Mouse (Mus musculus) E14TG2a.4 (cell line): ENCODE measurements around the gene Rabep1.
A peak's percentile ranks its signal among the peaks of the same experiment; 100 is the strongest.

Source experiments
- H3K27me3 ChIP-seq: 2 replicates; pipeline ENCODE4 v1.6.1; 2014; ENCODE audit warnings: low read length, control low read depth; ENCODE audit not compliant: insufficient read depth
- H3K36me3 ChIP-seq: 2 replicates; pipeline ENCODE4 v1.6.1; 2014; ENCODE audit warnings: low read length, control low read depth; ENCODE audit not compliant: insufficient read depth
- H3K4me1 ChIP-seq: replicated peaks from 2 replicates; pipeline ENCODE4 v1.6.1; 2014; ENCODE audit warnings: low read depth, low read length, control low read depth
- H3K4me3 ChIP-seq: replicated peaks from 2 replicates; pipeline ENCODE4 v1.5.1; 2014; ENCODE audit warnings: mild to moderate bottlenecking, low read length
- H3K9me3 ChIP-seq: 2 replicates; pipeline ENCODE4 v1.6.1; 2014; ENCODE audit warnings: low read length, control low read depth
- CTCF ChIP-seq: conservative IDR thresholded peaks from 2 replicates; pipeline ENCODE4 v1.5.1; 2014; ENCODE audit warnings: low read length
- NANOG ChIP-seq: IDR thresholded peaks from 2 replicates; pipeline ENCODE4 v1.6.1; 2014; ENCODE audit warnings: borderline replicate concordance, low read length, mixed read lengths
- POU5F1 ChIP-seq: IDR thresholded peaks from 2 replicates; pipeline ENCODE4 v1.6.1; 2014; ENCODE audit warnings: low read length, borderline replicate concordance

Gene Rabep1

GRCm38 (mm10) chr11:70808101-70808500 is 36.5 kb upstream of the Rabep1 start:
- Histone ChIP-seq H3K4me3 (no peak overlapping the region), H3K9me3 (no peaks in the 10 kb centered on the region)
- no peak for TF ChIP-seq CTCF
- TF ChIP-seq NANOG, result no peak
- TF ChIP-seq POU5F1, result no peak

GRCm38 (mm10) chr11:70809011-70809410 is 35.6 kb upstream of the Rabep1 start:
- H3K4me1 ChIP-seq, result 0 out of 2 replicates have a peak, but pooled peaks cover 7% of the 10 kb centered on the region

More at GRCm38 (mm10) chr11:70808101-70808500, 36.5 kb upstream of the Rabep1 start:
- 0 out of 2 replicates have a peak, but pooled peaks cover 7% of the 10 kb centered on the region for H3K4me1 ChIP-seq
- peaks cover 10% of the 10 kb centered on the region; the same call in 1 of the 2 replicates for H3K27me3 ChIP-seq
- H3K36me3 ChIP-seq, result no peaks in the 10 kb centered on the region

GRCm38 (mm10) chr11:70811041-70811440 is 33.5 kb upstream of the Rabep1 start:
- Histone ChIP-seq H3K4me3 (no peak overlapping the region), H3K4me1 (0 out of 2 replicates have a peak, but pooled peaks cover 10% of the 10 kb centered on the region), H3K9me3 (no peaks in the 10 kb centered on the region), H3K27me3 (peaks cover 4% of the 10 kb centered on the region; the same call in 1 of the 2 replicates), H3K36me3 (no peaks in the 10 kb centered on the region)
- TF ChIP-seq CTCF (no peak), NANOG (no peak), POU5F1 (no peak)

More at GRCm38 (mm10) chr11:70809011-70809410, 35.6 kb upstream of the Rabep1 start:
- TF ChIP-seq POU5F1 (no peak), CTCF (no peak), NANOG (no peak)
- Histone ChIP-seq H3K4me3 (no peak overlapping the region), H3K27me3 (peaks cover 12% of the 10 kb centered on the region; the same call in 1 of the 2 replicates), H3K9me3 (no peaks in the 10 kb centered on the region), H3K36me3 (no peaks in the 10 kb centered on the region)

GRCm38 (mm10) chr11:70811471-70812240 is 32.9 kb upstream of the Rabep1 start:
- Histone ChIP-seq H3K4me1 (0 out of 2 replicates have a peak, but pooled peaks cover 10% of the 10 kb centered on the region), H3K36me3 (no peaks in the 10 kb centered on the region), H3K4me3 (no peak overlapping the region), H3K27me3 (peaks cover 4% of the 10 kb centered on the region; the same call in 1 of the 2 replicates), H3K9me3 (no peaks in the 10 kb centered on the region)
- no peak for TF ChIP-seq NANOG
- no peak for TF ChIP-seq CTCF
- no peak for TF ChIP-seq POU5F1

GRCm38 (mm10) chr11:70812365-70812764 is 32.2 kb upstream of the Rabep1 start, which contains the start of gene Scimp:
Gene Scimp (minus strand): TSS chr11:70812586.
- Histone ChIP-seq H3K36me3 (no peaks in the 10 kb centered on the region), H3K4me1 (0 out of 2 replicates have a peak, but pooled peaks cover 10% of the 10 kb centered on the region), H3K4me3 (no peak within 1 kb of the TSS), H3K27me3 (peaks cover 4% of the 10 kb centered on the region; the same call in 1 of the 2 replicates), H3K9me3 (no peaks in the 10 kb centered on the region)
- TF ChIP-seq NANOG, result no peak
- no peak for TF ChIP-seq POU5F1
- TF ChIP-seq CTCF, result no peak

- no peaks in the 10 kb centered on the region for H3K36me3 ChIP-seq
- H3K4me3 ChIP-seq, result no peak overlapping the region
- H3K4me1 ChIP-seq, result 0 out of 2 replicates have a peak, but pooled peaks cover 4% of the 10 kb centered on the region
- no peaks in the 10 kb centered on the region for H3K9me3 ChIP-seq
- peaks cover 4% of the 10 kb centered on the region; the same call in 1 of the 2 replicates for H3K27me3 ChIP-seq
- TF ChIP-seq POU5F1 (no peak), NANOG (no peak), CTCF (no peak)
Observed at GRCm38 (mm10) chr11:70815071-70815470, 29.5 kb upstream of the Rabep1 start.

- H3K27me3 ChIP-seq, result peaks cover 4% of the 10 kb centered on the region; the same call in 1 of the 2 replicates
- H3K36me3 ChIP-seq, result no peaks in the 10 kb centered on the region
- H3K4me1 ChIP-seq, result 0 out of 2 replicates have a peak, but pooled peaks cover 4% of the 10 kb centered on the region
- H3K9me3 ChIP-seq, result no peaks in the 10 kb centered on the region
- TF ChIP-seq POU5F1, result no peak
- peak; percentile 80 for TF ChIP-seq CTCF
- TF ChIP-seq NANOG, result no peak
- no peak overlapping the region for H3K4me3 ChIP-seq
Observed at GRCm38 (mm10) chr11:70815498-70816078, 29.0 kb upstream of the Rabep1 start.

GRCm38 (mm10) chr11:70816770-70817169 is 27.8 kb upstream of the Rabep1 start:
- Histone ChIP-seq H3K36me3 (no peaks in the 10 kb centered on the region), H3K4me1 (0 out of 2 replicates have a peak, but pooled peaks cover 4% of the 10 kb centered on the region), H3K4me3 (no peak overlapping the region), H3K27me3 (peaks cover 4% of the 10 kb centered on the region; the same call in 1 of the 2 replicates), H3K9me3 (no peaks in the 10 kb centered on the region)
- TF ChIP-seq CTCF (no peak), NANOG (no peak), POU5F1 (no peak)
